Comparison of ENCODE assay signal across 19 mouse cellular contexts in the genomic region with DNA sequence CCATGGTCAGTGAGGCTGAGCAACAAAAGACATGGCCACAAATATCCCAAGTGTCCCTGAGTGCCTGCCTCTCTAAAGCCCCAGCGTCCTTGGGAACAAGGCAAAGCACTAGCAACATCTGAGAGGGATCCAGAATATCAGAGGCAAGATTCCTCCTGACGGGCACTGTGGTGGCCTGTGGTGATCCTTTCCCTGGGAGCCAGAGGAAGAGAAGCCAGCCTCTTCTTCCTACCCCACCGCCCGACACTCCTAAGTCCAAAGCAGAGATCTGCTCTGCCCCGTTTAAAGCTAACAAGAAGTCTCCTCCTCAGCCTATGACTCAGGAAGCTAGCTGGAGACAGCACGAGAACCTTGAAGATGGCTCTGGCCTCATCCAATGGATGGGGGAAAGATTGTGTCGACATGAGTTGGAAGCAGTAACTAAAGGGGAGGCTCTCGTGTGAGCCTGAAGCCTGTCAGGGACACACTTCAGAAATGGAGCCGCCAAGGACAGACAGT. TPM values are rescaled to one million over a fixed set of nuclear protein-coding genes. Genes with fewer than 3 reads are reported as not detected.
A peak's percentile ranks its signal among the peaks of the same experiment; 100 is the strongest.
DNase-seq lines count a peak whose midpoint lies in the region; TF ChIP-seq lines count a peak whose summit lies in the region.
"Had no signal": no experiment of that assay in that cellular context is flagged by ENCODE, and none has a peak within 500 bp of the region (broad histone marks: within the 10 kb centered on the region; RNA-seq: fewer than 3 reads in every experiment).

No protein-coding gene starts in this region.

- H3K27me3 ChIP-seq in embryonic facial prominence, embryonic 10.5 days (replicated peaks; ENCODE audit: low read depth, poor library complexity, severe bottlenecking), result peaks cover 76% of the 10 kb centered on the region

- no peaks in the 10 kb centered on the region for H3K9me3 ChIP-seq in embryonic facial prominence, embryonic 10.5 days
- H3K9me3 ChIP-seq: embryonic facial prominence, embryonic 13.5 days; limb, embryonic 15.5 days; midbrain, embryonic 12.5 days had no signal

- intact Hi-C loops in left cerebral cortex, adult 2 months (cut with DNase I), result no loop called here
- intact Hi-C loops in heart, postnatal 36 days (cut with DNase I), result no loop called here

- H3K27ac ChIP-seq in left cerebral cortex, adult 2 months, result peak overlapping the region; percentile 85
- no peak overlapping the region for H3K27ac ChIP-seq in embryonic facial prominence, embryonic 10.5 days (replicated peaks)
- H3K27ac ChIP-seq: embryonic facial prominence, embryonic 13.5 days; limb, embryonic 15.5 days; midbrain, embryonic 12.5 days had no signal

- H3K4me3 ChIP-seq in left cerebral cortex, adult 2 months, result peak overlapping the region; percentile 43
- no peak overlapping the region for H3K4me3 ChIP-seq in embryonic facial prominence, embryonic 10.5 days
- H3K4me3 ChIP-seq: embryonic facial prominence, embryonic 13.5 days; limb, embryonic 15.5 days; midbrain, embryonic 12.5 days had no signal

- no peak for TF ChIP-seq CTCF in left cerebral cortex, adult 2 months (IDR thresholded peaks at IDR 0.05)

- 74% methylated on average over 9 of the region's 9 CpGs for WGBS in embryonic facial prominence, embryonic 10.5 days

- peaks cover 30% of the 10 kb centered on the region for H3K4me1 ChIP-seq in embryonic facial prominence, embryonic 10.5 days

- peak; percentile 20 for DNase-seq in cerebellum, adult 8-10 months
- no peak for DNase-seq in cerebellum, postnatal 36 days
- DNase-seq in left cerebral cortex, adult 2 months (ENCODE audit: extremely low spot score in 1 of 2, low spot score in 2 of 2), result no peak
- DNase-seq in left cerebral cortex, adult 11 months (ENCODE audit: low spot score), result no peak
- peak; percentile 79 to 94 for DNase-seq in adrenal gland, adult (ENCODE audit: inconsistent age in 2 of 2, low spot score in 1 of 2)
- peak; percentile 82 for DNase-seq in brain, adult 2 months (ENCODE audit: low read depth, low spot score)
- DNase-seq in heart, postnatal 36 days, result no peak
- no peak for DNase-seq in embryonic facial prominence, embryonic 10.5 days (ENCODE audit: low spot score)
- DNase-seq: gastrocnemius, postnatal 25 days; heart, postnatal 10 days; kidney, postnatal 4 days; liver, postnatal 0 days; lung, postnatal 36 days had no signal

- no peaks in the 10 kb centered on the region for H3K36me3 ChIP-seq in embryonic facial prominence, embryonic 10.5 days (replicated peaks)
- H3K36me3 ChIP-seq: embryonic facial prominence, embryonic 13.5 days; limb, embryonic 15.5 days; midbrain, embryonic 12.5 days had no signal

RNA-seq across cellular contexts. Expression of a gene that starts 3.1 kb away (rescaled TPM):
- 10 to 100 TPM; 85.4 to 89.5 TPM for total RNA-seq in left cerebral cortex, adult 2 months (2021)
- total RNA-seq in heart, postnatal 36 days (2021), result under 1 TPM; 0.50 to 0.62 TPM
- polyA plus RNA-seq in embryonic facial prominence, embryonic 10.5 days (2016; fragmentation: Nextera tagmentation; extraction: Ambion mirVana), result 0.31 and 0.65 TPM in 2 replicates
- total RNA-seq: common myeloid progenitor, adult 5-6 weeks; MEL had no signal
- polyA plus RNA-seq: thymus, postnatal 0 days had no signal

Comparison
In these comparisons a context has a peak if more than half of its experiments do, and no peak if none do; other contexts are left out.
1. DNase-seq: peak in cerebellum, adult 8-10 months (single experiment), adrenal gland, adult (2 of 2) and brain, adult 2 months (single experiment); none in cerebellum, postnatal 36 days (0 of 2), left cerebral cortex, adult 2 months (0 of 2), left cerebral cortex, adult 11 months (single experiment), heart, postnatal 36 days (0 of 2) and embryonic facial prominence, embryonic 10.5 days (single experiment).
2. RNA of a gene that starts 3.1 kb away (total RNA-seq): 85.4 to 89.5 TPM in left cerebral cortex, adult 2 months; 0.50 to 0.62 TPM in heart, postnatal 36 days; every median in the first group is over 10 times any median in the second.